Mouse (Mus musculus): ENCODE data around the gene Ctse. TPM values are rescaled to one million over a fixed set of nuclear protein-coding genes. Genes with fewer than 3 reads are reported as not detected.

Ctse gene
- total and polyA plus RNA-seq, 3 experiments = 1.4 to 11.6 (median 1.7) TPM

DNA sequence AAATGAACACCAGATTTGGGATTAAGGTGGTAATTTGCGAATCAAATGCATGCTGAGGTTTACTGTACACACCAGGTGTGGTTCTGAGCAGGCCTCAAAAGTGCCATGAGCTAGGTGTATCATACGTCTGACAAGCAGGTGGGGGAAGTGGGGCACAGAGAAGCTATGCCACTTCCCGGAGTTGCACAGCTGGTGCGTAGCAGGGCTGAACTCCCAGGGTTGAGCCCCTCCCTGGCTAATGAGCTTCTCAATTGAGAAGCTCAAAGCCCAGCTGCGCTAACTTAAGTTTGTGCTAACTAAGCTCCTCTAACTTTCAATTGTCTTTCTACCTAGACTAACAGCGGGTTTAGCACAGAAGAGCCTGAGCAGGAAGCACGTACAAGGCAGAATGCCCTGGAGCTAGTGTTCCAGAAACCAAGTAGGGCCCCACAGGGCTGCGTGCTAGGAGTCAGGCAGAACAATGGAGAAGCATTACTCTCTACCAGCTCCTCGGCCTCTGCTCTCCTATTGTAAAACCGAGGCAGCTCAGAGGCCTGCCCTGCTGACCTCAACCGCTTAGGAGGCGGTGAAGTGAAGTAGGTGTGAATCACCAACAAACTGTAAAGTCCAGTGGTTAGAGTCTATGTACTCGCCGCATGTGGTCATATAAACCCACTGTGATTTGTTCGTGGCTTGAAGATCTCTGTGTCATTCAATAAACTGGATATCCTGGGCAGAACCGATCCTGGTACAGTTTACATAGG lies 81.0 kb downstream of the Ctse start:
- no peak for TF ChIP-seq JUND (conservative IDR thresholded peaks at IDR 0.05; ENCODE audit: low read depth, low read length)
- no peak for TF ChIP-seq CHD1 (IDR thresholded peaks at IDR 0.05; ENCODE audit: low read depth, low read length)
- no peak for TF ChIP-seq NELFE (IDR thresholded peaks at IDR 0.05; ENCODE audit: low read depth, low read length)
- TF ChIP-seq MXI1 (IDR thresholded peaks at IDR 0.05; ENCODE audit: low read depth, low read length) = no peak
- no peak for TF ChIP-seq BHLHE40 (IDR thresholded peaks at IDR 0.05; ENCODE audit: low read depth, low read length)
- no peak for TF ChIP-seq CHD2 (IDR thresholded peaks at IDR 0.05; ENCODE audit: low read length)
- no peak for TF ChIP-seq MYC (IDR thresholded peaks at IDR 0.05; ENCODE audit: low read depth, low read length)
- no peak for TF ChIP-seq ETS1 (conservative IDR thresholded peaks at IDR 0.05; ENCODE audit: low read depth, low read length)
- TF ChIP-seq MAZ (IDR thresholded peaks at IDR 0.05; ENCODE audit: low read depth, low read length) = no peak
- no peak for TF ChIP-seq MAFK (IDR thresholded peaks at IDR 0.05; ENCODE audit: insufficient replicate concordance, low read length)
- H3K27ac ChIP-seq (ENCODE audit: insufficient read depth, low read depth) = no peak overlapping the region
- no peak overlapping the region for H3K4me3 ChIP-seq (replicated peaks in 1 of 3; ENCODE audit: low read depth in 2 of 3, low read length in 2 of 3, poor library complexity in 1 of 3)
- H3K9me3 ChIP-seq (replicated peaks; ENCODE audit: low read length) = no peaks in the 10 kb centered on the region
- peaks cover 0 to 17% of the 10 kb centered on the region in 2 experiments; a peak in 2 of 4 replicates for H3K4me1 ChIP-seq (ENCODE audit: control insufficient read depth in 1 of 2, insufficient read depth in 2 of 2)
- peaks cover 3% of the 10 kb centered on the region for H3K27me3 ChIP-seq (replicated peaks)
- H3K9ac ChIP-seq (ENCODE audit: insufficient read depth, low read depth) = no peak overlapping the region
- no peaks in the 10 kb centered on the region for H3K79me2 ChIP-seq (replicated peaks; ENCODE audit: control insufficient read depth, extremely low read depth, insufficient read depth, poor library complexity, severe bottlenecking)
- in situ Hi-C loops (cut with MboI; ENCODE audit: low pct_ligation_motif_present, low pct_unique_long_range_greater_than_20kb, low sequenced_read_pairs) = loop anchor here (5.0 to 25.0 kb wide), 3 partner anchors 38 to 118 kb away; partner anchors contain the start of gene Slc41a1
- H3K4me2 ChIP-seq (ENCODE audit: insufficient read depth, low read depth, poor library complexity, severe bottlenecking) = no peak overlapping the region
- H3K36me3 ChIP-seq (replicated peaks in 1 of 2; ENCODE audit: control insufficient read depth in 1 of 2, insufficient read depth in 1 of 2, low read length in 1 of 2) = no peaks in the 10 kb centered on the region
- no peak for DNase-seq (ENCODE audit: extremely low read depth)
- dilution Hi-C loops (cut with MboI; ENCODE audit: extremely low pct_ligation_motif_present, extremely low pct_unique_long_range_greater_than_20kb, low sequenced_read_pairs) = no loop called here

DNA sequence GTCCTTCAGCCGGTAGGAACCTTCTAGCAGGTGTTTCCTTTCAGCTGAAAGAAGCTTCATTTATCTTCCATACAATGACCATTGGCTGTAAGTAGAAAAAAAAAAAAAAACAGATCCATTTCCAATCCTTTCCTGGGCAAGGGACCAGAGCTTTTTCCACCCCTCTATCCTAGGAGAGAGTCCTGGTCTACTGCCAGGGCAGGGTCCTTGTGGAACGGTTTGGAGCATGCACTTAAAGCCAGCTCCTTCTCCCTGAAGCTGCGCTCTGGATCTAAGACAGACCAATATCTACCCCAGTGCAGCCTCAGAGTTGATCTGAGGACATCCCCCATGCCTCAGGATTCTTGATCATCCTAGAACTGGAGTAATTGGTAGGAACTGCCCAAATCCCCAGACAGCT lies 83.9 kb downstream of the Ctse start:
- no peak overlapping the region for H3K4me2 ChIP-seq (ENCODE audit: insufficient read depth, low read depth, poor library complexity, severe bottlenecking)
- H3K4me1 ChIP-seq (ENCODE audit: control insufficient read depth in 1 of 2, insufficient read depth in 2 of 2) = peaks cover 0 to 17% of the 10 kb centered on the region in 2 experiments; a peak in 2 of 4 replicates
- no peak overlapping the region for H3K9ac ChIP-seq (ENCODE audit: insufficient read depth, low read depth)
- dilution Hi-C loops (cut with MboI; ENCODE audit: extremely low pct_ligation_motif_present, extremely low pct_unique_long_range_greater_than_20kb, low sequenced_read_pairs) (no loop called here), in situ Hi-C loops (cut with MboI; ENCODE audit: low pct_ligation_motif_present, low pct_unique_long_range_greater_than_20kb, low sequenced_read_pairs) (loop anchor here (25.0 kb wide), 1 partner anchor 115 kb away; the partner anchor contains the start of gene Slc41a1)
- no peak for TF ChIP-seq SIN3A (IDR thresholded peaks at IDR 0.05; ENCODE audit: low read length)
- TF ChIP-seq ELF1 (IDR thresholded peaks at IDR 0.05; ENCODE audit: low read depth, low read length) = no peak
- TF ChIP-seq ZNF384 (IDR thresholded peaks at IDR 0.05; ENCODE audit: low read depth, low read length) = no peak
- TF ChIP-seq UBTF (IDR thresholded peaks at IDR 0.05; ENCODE audit: low read depth, low read length) = no peak
- TF ChIP-seq ZKSCAN1 (IDR thresholded peaks at IDR 0.05; ENCODE audit: borderline replicate concordance, low read depth, low read length) = no peak
- TF ChIP-seq JUN (IDR thresholded peaks at IDR 0.05; ENCODE audit: insufficient read depth, low read depth, low read length) = no peak
- no peak for TF ChIP-seq CHD1 (IDR thresholded peaks at IDR 0.05; ENCODE audit: low read depth, low read length)
- TF ChIP-seq MXI1 (IDR thresholded peaks at IDR 0.05; ENCODE audit: low read depth, low read length) = no peak
- TF ChIP-seq USF2 (conservative IDR thresholded peaks at IDR 0.05; ENCODE audit: low read depth, low read length) = no peak
- TF ChIP-seq KAT2A (IDR thresholded peaks at IDR 0.05; ENCODE audit: insufficient replicate concordance, low read length) = no peak
- TF ChIP-seq MAX (IDR thresholded peaks at IDR 0.05; ENCODE audit: low read length) = no peak
- no peak for TF ChIP-seq GABPA (IDR thresholded peaks at IDR 0.05; ENCODE audit: insufficient replicate concordance, low read depth, low read length)
- TF ChIP-seq USF1 (IDR thresholded peaks at IDR 0.05; ENCODE audit: low read depth, low read length) = no peak
- no peak for TF ChIP-seq RCOR1 (conservative IDR thresholded peaks at IDR 0.05; ENCODE audit: low read depth, low read length)
- TF ChIP-seq ETS1 (conservative IDR thresholded peaks at IDR 0.05; ENCODE audit: low read depth, low read length) = no peak
- DNase-seq (ENCODE audit: extremely low read depth) = no peak
- H3K36me3 ChIP-seq (replicated peaks in 1 of 2; ENCODE audit: control insufficient read depth in 1 of 2, insufficient read depth in 1 of 2, low read length in 1 of 2) = no peaks in the 10 kb centered on the region
- H3K4me3 ChIP-seq (replicated peaks in 1 of 3; ENCODE audit: low read depth in 2 of 3, low read length in 2 of 3, poor library complexity in 1 of 3) = no peak overlapping the region
- no peaks in the 10 kb centered on the region for H3K9me3 ChIP-seq (replicated peaks; ENCODE audit: low read length)
- H3K27ac ChIP-seq (ENCODE audit: insufficient read depth, low read depth) = no peak overlapping the region
- peaks cover 3% of the 10 kb centered on the region for H3K27me3 ChIP-seq (replicated peaks)
- no peaks in the 10 kb centered on the region for H3K79me2 ChIP-seq (replicated peaks; ENCODE audit: control insufficient read depth, extremely low read depth, insufficient read depth, poor library complexity, severe bottlenecking)

All from CH12.LX (cell line).